Mouse (Mus musculus) hindbrain, embryonic 12.5 days (tissue): ENCODE results near the gene Brdt. TPM values are rescaled to one million over a fixed set of nuclear protein-coding genes. Genes with fewer than 3 reads are reported as not detected.
"Not testable (repeated sequence)": the region's sequence is repeated elsewhere in the genome, so short reads cannot be mapped to it uniquely, and the experiment has no call there.

Source experiments
- ATAC-seq: fragments of 200-750 bp; cut with Nextera tagmentation; 2 replicates; pipeline ENCODE4 v1.8.0; 2017; ENCODE audit warnings: moderate TSS enrichment; ENCODE audit not compliant: low FRiP score
- H3K27ac ChIP-seq: fragments of 300-500 bp; sonication (generic); 2 replicates; pipeline ENCODE4 v1.5.1; 2016; ENCODE audit warnings: mild to moderate bottlenecking
- H3K27me3 ChIP-seq: fragments of 300-500 bp; sonication (generic); 2 replicates; pipeline ENCODE4 v1.6.1; 2016; ENCODE audit warnings: mild to moderate bottlenecking
- H3K36me3 ChIP-seq: fragments of 300-500 bp; sonication (generic); 2 replicates; pipeline ENCODE4 v1.6.1; 2016; ENCODE audit warnings: mild to moderate bottlenecking
- H3K4me1 ChIP-seq: fragments of 300-500 bp; sonication (generic); 2 replicates; pipeline ENCODE4 v1.6.1; 2016
- H3K4me2 ChIP-seq: fragments of 300-500 bp; sonication (generic); replicated peaks from 2 replicates; pipeline ENCODE4 v1.6.1; 2016; ENCODE audit warnings: mild to moderate bottlenecking
- H3K4me3 ChIP-seq: fragments of 300-500 bp; sonication (generic); 2 replicates; pipeline ENCODE4 v1.5.1; 2016; ENCODE audit warnings: mild to moderate bottlenecking
- H3K9ac ChIP-seq: fragments of 300-500 bp; sonication (generic); 2 replicates; pipeline ENCODE4 v1.6.1; 2016; ENCODE audit warnings: mild to moderate bottlenecking, moderate library complexity
- H3K9me3 ChIP-seq: fragments of 300-500 bp; sonication (generic); replicated peaks from 2 replicates; pipeline ENCODE4 v1.6.1; 2016; ENCODE audit warnings: mild to moderate bottlenecking
- WGBS: fragments of 180-500 bp; shearing (Covaris S2); methylation state at CpG from one replicate; pipeline ENCODE4 v1.1.7; 2016; 5-methylcytosine and 5-hydroxymethylcytosine counted together
- polyA plus RNA-seq: library from polyadenylated mRNA; unstranded; fragments of >200 nt; fragmentation: Nextera tagmentation; extraction: Ambion mirVana; gene quantifications from 2 replicates; pipeline ENCODE4 v1.2.1, GENCODE M21; 2016

The Brdt gene
- polyA plus RNA-seq, 1 experiment from 2014 or later, result 2.7 TPM

DNA sequence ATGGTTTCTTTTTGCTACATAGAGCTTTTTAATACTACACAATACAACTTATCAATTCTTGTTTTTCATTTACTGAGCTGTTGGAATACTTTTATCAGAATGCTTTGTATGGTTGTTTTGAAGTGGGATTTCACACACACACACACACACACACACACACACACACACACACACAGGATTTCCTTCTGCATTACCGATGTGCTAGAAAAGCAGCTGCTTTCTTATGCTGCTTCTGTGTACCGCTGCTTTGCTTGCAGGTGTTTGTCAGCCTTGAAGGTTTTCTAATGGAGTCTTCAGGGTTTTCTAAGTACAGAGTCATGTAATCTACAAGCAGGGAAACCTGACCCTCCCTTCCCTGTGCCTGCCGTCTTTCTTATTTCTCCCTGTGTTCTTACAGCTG lies 23.0 kb downstream of the Brdt start:
- no peak overlapping the region for H3K4me3 ChIP-seq
- no peak overlapping the region for H3K9ac ChIP-seq
- ATAC-seq, result no peak
- H3K9me3 ChIP-seq, result no peaks in the 10 kb centered on the region
- H3K4me2 ChIP-seq, result no peak overlapping the region
- no peaks in the 10 kb centered on the region for H3K4me1 ChIP-seq
- H3K36me3 ChIP-seq, result no peaks in the 10 kb centered on the region
- no peak overlapping the region for H3K27ac ChIP-seq
- H3K27me3 ChIP-seq, result no peaks in the 10 kb centered on the region
- WGBS, result 67% methylated on average over 3 of the region's 3 CpGs

DNA sequence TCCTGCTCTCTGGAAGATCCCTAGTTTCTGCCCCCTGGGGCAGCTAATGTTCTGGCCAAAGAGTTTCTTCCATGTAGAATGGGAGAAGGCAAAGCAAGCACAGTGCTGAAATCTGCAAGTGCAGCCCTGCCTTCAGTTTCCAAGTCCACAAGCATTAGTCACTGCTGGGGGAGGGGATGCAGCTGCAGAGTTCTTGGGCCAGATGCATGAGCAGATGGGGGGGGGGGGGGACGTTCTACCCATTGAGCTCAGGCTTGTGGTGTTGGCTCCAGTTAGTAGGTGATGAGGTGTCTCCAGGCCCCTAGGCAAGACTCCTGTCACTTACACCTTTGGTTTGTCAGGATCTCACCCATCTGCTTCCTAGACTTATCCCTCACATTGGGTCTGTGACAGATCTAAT lies 24.8 kb downstream of the Brdt start:
- H3K4me3 ChIP-seq, result no peak overlapping the region
- H3K36me3 ChIP-seq, result no peaks in the 10 kb centered on the region
- WGBS, result 40% methylated on average over 1 of the region's 1 CpGs
- no peak for ATAC-seq
- H3K4me2 ChIP-seq, result no peak overlapping the region
- no peak overlapping the region for H3K9ac ChIP-seq
- no peaks in the 10 kb centered on the region for H3K9me3 ChIP-seq
- 0 out of 2 replicates have a peak, but pooled peaks cover 3% of the 10 kb centered on the region for H3K4me1 ChIP-seq
- no peak overlapping the region for H3K27ac ChIP-seq
- no peaks in the 10 kb centered on the region for H3K27me3 ChIP-seq

DNA sequence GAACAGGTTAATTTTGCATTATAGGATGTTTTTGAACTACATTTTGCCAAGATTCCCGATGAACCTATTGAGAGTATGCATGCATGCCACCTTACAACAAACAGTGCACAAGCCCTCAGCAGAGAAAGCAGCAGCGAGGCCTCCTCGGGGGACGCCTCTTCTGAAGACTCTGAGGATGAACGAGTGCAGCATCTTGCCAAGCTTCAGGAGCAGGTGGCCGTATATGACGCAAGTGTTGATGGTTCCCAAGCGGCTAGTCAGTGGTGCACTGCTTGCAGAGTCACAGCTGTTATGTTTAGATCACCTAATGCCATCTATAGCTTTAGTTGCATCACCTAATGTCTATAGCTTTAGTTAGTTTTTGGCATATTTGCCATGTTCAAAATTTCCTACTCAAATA lies 26.8 kb downstream of the Brdt start:
- no peak overlapping the region for H3K4me3 ChIP-seq
- no peak overlapping the region for H3K27ac ChIP-seq
- H3K4me1 ChIP-seq, result 0 out of 2 replicates have a peak, but pooled peaks cover 3% of the 10 kb centered on the region
- H3K36me3 ChIP-seq, result no peaks in the 10 kb centered on the region
- 89% methylated on average over 8 of the region's 8 CpGs for WGBS
- no peak overlapping the region for H3K9ac ChIP-seq
- ATAC-seq, result no peak
- no peaks in the 10 kb centered on the region for H3K9me3 ChIP-seq
- H3K4me2 ChIP-seq, result no peak overlapping the region
- no peaks in the 10 kb centered on the region for H3K27me3 ChIP-seq

DNA sequence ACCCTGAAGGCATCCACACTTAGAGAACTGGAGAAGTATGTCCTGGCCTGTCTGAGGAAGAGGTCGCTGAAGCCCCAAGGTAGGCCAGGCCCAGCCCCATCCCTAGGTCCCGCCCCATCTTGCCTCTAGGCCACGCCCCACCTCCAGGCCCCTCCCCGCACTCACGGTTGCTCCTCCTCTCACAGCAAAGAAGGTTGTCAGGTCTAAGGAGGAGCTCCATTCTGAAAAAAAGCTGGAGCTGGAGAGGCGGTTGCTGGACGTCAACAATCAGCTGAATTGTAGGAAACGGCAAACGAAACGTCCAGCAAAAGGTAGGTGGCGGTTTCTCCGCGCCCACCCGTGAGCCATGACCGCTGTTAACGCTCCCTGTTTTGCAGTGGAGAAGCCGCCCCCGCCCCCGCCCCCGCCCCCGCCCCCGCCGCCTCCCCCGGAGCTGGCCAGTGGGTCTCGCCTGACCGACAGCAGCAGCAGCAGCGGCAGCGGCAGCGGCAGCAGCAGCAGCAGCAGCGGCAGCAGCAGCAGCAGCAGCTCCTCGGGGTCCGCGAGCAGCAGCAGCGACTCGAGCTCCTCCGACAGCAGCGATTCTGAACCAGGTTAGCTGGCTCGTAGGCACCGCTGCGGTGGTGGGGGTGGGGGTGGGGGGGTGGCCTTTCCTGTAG lies 28.6 kb downstream of the Brdt start:
- no peaks in the 10 kb centered on the region for H3K36me3 ChIP-seq
- H3K27me3 ChIP-seq, result no peaks in the 10 kb centered on the region
- peak; percentile 97 for ATAC-seq
- WGBS, result under 1% methylated on average over 30 of the region's 40 CpGs
- peak overlapping the region; percentile 58 for H3K4me2 ChIP-seq
- peak overlapping the region; percentile 88 for H3K27ac ChIP-seq
- no peaks in the 10 kb centered on the region for H3K9me3 ChIP-seq
- peak overlapping the region; percentile 69 for H3K4me3 ChIP-seq
- peak overlapping the region; percentile 76 for H3K9ac ChIP-seq
- 0 out of 2 replicates have a peak, but pooled peaks cover 3% of the 10 kb centered on the region for H3K4me1 ChIP-seq

DNA sequence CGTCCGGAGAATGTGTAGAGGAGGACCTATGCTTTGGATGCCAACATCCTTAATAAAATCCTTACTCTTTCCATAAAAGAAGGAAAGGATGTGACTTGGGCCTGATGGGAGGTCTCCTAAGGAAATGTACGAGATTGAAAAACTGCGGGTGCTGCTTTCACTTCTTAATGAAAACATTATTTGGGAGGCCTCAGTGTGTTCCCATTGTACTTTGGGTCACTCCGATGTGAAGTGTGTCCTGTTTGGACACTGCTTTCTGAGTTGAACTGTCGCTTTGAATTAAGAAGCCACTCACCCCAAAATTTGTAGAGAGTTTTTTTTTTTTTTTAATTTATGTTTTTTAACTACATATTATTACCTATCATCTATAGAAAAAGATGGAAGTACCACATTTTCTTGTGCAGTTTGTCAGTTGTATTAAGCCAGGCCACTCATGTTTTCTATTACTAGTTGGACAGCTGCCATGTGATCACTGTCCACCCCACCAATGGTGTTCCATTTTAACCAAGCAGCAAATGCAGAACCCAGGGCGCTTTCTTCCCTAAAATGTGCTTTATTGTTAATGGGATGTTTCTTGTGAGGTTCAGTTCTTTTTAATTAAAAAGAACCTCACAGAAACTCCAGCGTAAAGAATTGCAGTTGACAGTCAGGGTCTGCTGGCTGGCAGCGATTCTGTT lies 29.2 kb downstream of the Brdt start:
- Histone ChIP-seq H3K4me3 (peak overlapping the region; percentile 69), H3K4me2 (peak overlapping the region; percentile 58), H3K27ac (peak overlapping the region; percentile 88), H3K4me1 (0 out of 2 replicates have a peak, but pooled peaks cover 3% of the 10 kb centered on the region), H3K9ac (peak overlapping the region; percentile 76), H3K27me3 (no peaks in the 10 kb centered on the region), H3K36me3 (no peaks in the 10 kb centered on the region), H3K9me3 (no peaks in the 10 kb centered on the region)
- WGBS, result 22% methylated on average over 9 of the region's 9 CpGs
- ATAC-seq, result peak; percentile 26; the same call in 1 of the 2 replicates

DNA sequence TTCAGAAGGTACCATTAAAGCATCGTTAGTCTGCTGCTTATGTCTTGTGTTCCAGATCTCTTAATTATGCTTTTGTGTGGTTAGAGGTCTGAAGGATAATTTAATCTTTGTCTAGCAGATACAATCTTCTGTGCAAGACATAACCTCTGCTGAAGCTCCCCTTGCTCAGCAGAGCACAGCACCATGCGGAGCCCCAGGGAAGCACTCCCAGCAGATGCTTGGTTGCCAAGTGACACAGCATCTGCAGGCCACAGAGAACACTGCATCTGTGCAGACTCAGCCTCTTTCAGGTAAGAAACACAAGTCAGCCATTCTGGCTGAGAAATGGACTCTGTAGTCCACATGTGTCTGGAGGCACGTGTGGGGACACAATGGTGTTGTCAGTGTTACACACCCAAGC lies 39.1 kb downstream of the Brdt start:
- H3K9me3 ChIP-seq, result no peaks in the 10 kb centered on the region
- no peak overlapping the region for H3K4me3 ChIP-seq
- H3K27ac ChIP-seq, result no peak overlapping the region
- H3K27me3 ChIP-seq, result no peaks in the 10 kb centered on the region
- H3K9ac ChIP-seq, result no peak overlapping the region
- no peaks in the 10 kb centered on the region for H3K36me3 ChIP-seq
- no peak for ATAC-seq
- 71% methylated on average over 3 of the region's 3 CpGs for WGBS
- peaks cover 3% of the 10 kb centered on the region; the same call in 1 of the 2 replicates for H3K4me1 ChIP-seq
- H3K4me2 ChIP-seq, result no peak overlapping the region

DNA sequence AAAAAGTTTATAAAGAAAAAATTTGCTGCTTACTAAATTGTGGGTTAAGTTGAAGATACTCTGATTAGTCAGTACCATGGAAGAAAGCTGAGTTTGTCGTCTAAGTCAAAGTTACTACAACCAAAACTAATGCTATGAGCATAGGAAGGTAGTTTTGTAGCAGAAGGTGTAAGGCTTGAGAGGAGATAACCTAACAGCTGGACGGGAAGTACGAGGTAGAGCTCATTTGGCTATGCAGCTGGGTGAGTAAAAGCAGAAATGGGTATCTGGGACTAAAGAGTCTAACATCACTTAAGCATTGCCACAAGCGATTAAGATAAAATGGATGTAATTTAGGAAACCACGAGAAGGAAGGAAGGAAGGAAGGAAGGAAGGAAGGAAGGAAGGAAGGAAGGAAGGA lies 40.4 kb downstream of the Brdt start:
- H3K4me3 ChIP-seq, result no peak overlapping the region
- 85% methylated on average over 5 of the region's 5 CpGs for WGBS
- ATAC-seq, result no peak

DNA sequence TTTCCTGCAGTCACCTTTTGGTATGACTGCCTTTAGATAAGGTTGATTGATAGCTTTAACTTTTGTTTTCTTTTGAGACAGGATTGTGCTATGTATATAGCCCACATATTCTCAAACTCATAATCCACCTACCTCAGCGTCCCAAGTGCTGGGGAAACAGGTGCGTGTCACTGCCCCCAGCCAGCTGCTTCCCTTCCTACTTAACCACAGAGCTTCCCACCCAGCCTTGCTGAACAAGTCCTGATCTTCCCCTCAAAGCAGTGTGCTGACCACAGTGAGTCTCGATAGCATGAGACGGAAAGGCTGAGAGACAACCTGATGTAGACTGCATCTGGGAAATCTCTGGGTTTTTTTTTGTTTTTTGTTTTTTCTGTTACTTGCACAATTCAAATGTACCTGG lies 42.3 kb downstream of the Brdt start:
- Histone ChIP-seq H3K4me2 (no peak overlapping the region), H3K9me3 (no peaks in the 10 kb centered on the region), H3K27me3 (no peaks in the 10 kb centered on the region), H3K36me3 (no peaks in the 10 kb centered on the region; the same call in 1 of the 2 replicates), H3K4me3 (no peak overlapping the region), H3K9ac (no peak overlapping the region), H3K27ac (no peak overlapping the region), H3K4me1 (peaks cover 3% of the 10 kb centered on the region; the same call in 1 of the 2 replicates)
- no peak for ATAC-seq
- WGBS, result 93% methylated on average over 4 of the region's 4 CpGs

More for the DNA sequence above, 40.4 kb downstream of the Brdt start:
- peaks cover 3% of the 10 kb centered on the region; the same call in 1 of the 2 replicates for H3K4me1 ChIP-seq
- no peak overlapping the region for H3K27ac ChIP-seq
- H3K9ac ChIP-seq, result no peak overlapping the region
- no peaks in the 10 kb centered on the region; the same call in 1 of the 2 replicates for H3K36me3 ChIP-seq
- no peaks in the 10 kb centered on the region for H3K27me3 ChIP-seq
- no peak overlapping the region for H3K4me2 ChIP-seq
- no peaks in the 10 kb centered on the region for H3K9me3 ChIP-seq

DNA sequence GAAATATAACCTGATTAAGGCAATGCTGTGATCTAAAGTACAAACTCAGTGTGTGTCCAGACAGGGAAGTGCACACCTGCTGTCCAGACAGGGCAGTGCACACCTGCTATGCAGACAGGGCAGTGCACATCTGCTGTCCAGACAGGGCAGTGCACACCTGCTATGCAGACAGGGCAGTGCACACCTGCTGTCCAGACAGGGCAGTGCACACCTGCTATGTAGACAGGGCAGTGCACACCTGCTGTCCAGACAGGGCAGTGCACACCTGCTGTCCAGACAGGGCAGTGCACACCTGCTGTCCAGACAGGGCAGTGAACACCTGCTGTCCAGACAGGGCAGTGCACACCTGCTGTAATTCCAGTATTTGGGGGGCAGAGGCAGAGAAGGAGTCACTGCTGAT lies 55.5 kb downstream of the Brdt start:
- H3K36me3 ChIP-seq, H3K27me3 ChIP-seq, H3K27ac ChIP-seq, H3K9ac ChIP-seq, ATAC-seq, H3K4me1 ChIP-seq, H3K9me3 ChIP-seq, H3K4me3 ChIP-seq, H3K4me2 ChIP-seq: not testable (repeated sequence)

DNA sequence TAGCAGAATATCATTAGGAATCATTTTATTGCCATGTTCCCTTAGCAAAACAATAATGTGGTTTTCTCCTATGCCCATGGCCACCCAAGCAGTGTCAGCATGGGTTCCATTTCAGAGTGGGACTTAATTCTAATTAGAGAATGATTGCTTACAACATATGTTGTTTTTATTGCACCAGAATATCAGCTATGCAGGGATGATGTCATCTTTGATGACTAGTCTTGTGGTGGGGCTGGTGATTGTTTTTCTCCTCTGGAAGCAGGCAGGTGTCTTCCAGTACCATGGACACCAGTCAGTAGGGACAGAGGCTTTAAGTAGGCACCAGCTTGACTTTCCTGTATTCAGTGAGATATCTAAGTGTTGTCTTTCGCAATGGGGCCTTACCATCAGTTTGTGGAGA lies 56.8 kb downstream of the Brdt start:
- Histone ChIP-seq H3K27ac (no peak overlapping the region), H3K9ac (no peak overlapping the region), H3K27me3 (no peaks in the 10 kb centered on the region), H3K4me2 (no peak overlapping the region), H3K9me3 (no peaks in the 10 kb centered on the region), H3K4me3 (no peak overlapping the region), H3K4me1 (no peaks in the 10 kb centered on the region), H3K36me3 (peaks cover 2% of the 10 kb centered on the region; the same call in 1 of the 2 replicates)
- no peak for ATAC-seq
- 100% methylated on average over 1 of the region's 1 CpGs for WGBS

DNA sequence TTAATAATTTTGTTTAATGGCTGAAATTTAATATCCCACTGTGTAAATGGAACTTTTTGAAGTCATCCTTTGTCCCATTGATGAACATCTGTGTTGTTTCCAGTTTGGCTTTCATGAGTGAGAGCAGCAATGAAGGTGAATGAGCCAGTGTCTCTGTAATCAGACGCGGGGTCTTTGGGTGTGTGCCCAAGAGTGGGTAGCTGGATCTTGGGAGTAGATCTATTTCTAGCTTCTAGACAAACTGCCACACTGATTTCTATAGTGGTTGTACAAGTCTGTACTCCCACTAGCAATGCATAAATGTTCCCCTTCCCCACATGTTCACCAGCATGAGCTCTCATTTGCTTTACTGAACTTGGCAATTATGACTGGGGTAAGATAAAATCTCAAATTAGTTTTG lies 58.4 kb downstream of the Brdt start:
- 92% methylated on average over 2 of the region's 2 CpGs for WGBS

DNA sequence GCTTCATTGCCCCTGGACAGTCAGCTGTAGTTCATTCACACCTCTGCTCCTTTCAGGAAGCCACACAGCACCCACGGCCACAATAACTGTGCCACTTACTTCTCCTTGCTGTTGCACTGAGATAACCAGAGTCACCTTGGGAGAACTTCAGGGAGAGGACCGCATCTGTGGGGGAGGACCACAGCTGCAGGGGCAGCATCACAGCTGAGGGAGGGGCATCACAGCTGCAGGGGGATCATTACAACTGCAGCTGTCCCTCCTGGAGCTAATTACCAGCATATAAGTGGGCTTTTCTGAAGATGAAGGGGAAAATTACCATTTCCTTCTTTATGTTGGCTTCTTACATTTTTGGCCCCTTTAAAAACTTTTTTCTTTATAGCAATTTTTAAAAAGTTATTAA lies 63.5 kb downstream of the Brdt start:
- H3K4me2 ChIP-seq, result no peak overlapping the region
- WGBS, result 59% methylated on average over 2 of the region's 2 CpGs
- no peak overlapping the region for H3K9ac ChIP-seq

More for the DNA sequence above, 58.4 kb downstream of the Brdt start:
- peaks cover 2% of the 10 kb centered on the region; the same call in 1 of the 2 replicates for H3K36me3 ChIP-seq
- no peaks in the 10 kb centered on the region for H3K9me3 ChIP-seq
- H3K27ac ChIP-seq, result no peak overlapping the region
- H3K4me2 ChIP-seq, result no peak overlapping the region
- ATAC-seq, result no peak
- no peak overlapping the region for H3K4me3 ChIP-seq
- no peaks in the 10 kb centered on the region for H3K4me1 ChIP-seq
- no peak overlapping the region for H3K9ac ChIP-seq
- H3K27me3 ChIP-seq, result no peaks in the 10 kb centered on the region

More for the DNA sequence above, 63.5 kb downstream of the Brdt start:
- Histone ChIP-seq H3K4me1 (no peaks in the 10 kb centered on the region), H3K4me3 (no peak overlapping the region), H3K9me3 (no peaks in the 10 kb centered on the region), H3K27ac (no peak overlapping the region), H3K36me3 (no peaks in the 10 kb centered on the region), H3K27me3 (no peaks in the 10 kb centered on the region)
- ATAC-seq, result no peak
